Mouse (Mus musculus): ENCODE results near the gene Olfr368.

Gene Olfr368

GRCm38 (mm10) chr2:37326215-37326614, at the start of gene Olfr368:
TSS of gene Olfr368 (plus strand) at chr2:37326515.
- CTCF ChIA-PET = no interaction called here

- CTCF ChIA-PET = no interaction called here
Observed at GRCm38 (mm10) chr2:37333321-37333720, 7.0 kb downstream of the Olfr368 start.

GRCm38 (mm10) chr2:37338497-37339187, 12.3 kb downstream of the Olfr368 start:
- CTCF ChIA-PET = interaction anchor here (0.7 kb wide), 1 partner anchor 1111 kb away, joined by 4 read pairs; no protein-coding TSS in a partner anchor

GRCm38 (mm10) chr2:37351671-37352070, 25.4 kb downstream of the Olfr368 start:
- CTCF ChIA-PET = no interaction called here

- CTCF ChIA-PET = no interaction called here
Observed at GRCm38 (mm10) chr2:37355571-37355970, 29.3 kb downstream of the Olfr368 start.

- CTCF ChIA-PET = no interaction called here
Observed at GRCm38 (mm10) chr2:37358633-37359540, 32.6 kb downstream of the Olfr368 start, which contains the start of gene Pdcl. TSS of gene Pdcl (minus strand) at chr2:37359332.

- CTCF ChIA-PET = no interaction called here
Observed at GRCm38 (mm10) chr2:37359908-37360307, 33.6 kb downstream of the Olfr368 start.

GRCm38 (mm10) chr2:37370651-37371050, 44.3 kb downstream of the Olfr368 start:
- CTCF ChIA-PET = no interaction called here

GRCm38 (mm10) chr2:37376018-37376417, 49.7 kb downstream of the Olfr368 start:
- CTCF ChIA-PET = no interaction called here

GRCm38 (mm10) chr2:37380189-37380588, 53.9 kb downstream of the Olfr368 start:
- CTCF ChIA-PET = no interaction called here
